Mouse (Mus musculus): ENCODE measurements around the gene Taar2.

DNA sequence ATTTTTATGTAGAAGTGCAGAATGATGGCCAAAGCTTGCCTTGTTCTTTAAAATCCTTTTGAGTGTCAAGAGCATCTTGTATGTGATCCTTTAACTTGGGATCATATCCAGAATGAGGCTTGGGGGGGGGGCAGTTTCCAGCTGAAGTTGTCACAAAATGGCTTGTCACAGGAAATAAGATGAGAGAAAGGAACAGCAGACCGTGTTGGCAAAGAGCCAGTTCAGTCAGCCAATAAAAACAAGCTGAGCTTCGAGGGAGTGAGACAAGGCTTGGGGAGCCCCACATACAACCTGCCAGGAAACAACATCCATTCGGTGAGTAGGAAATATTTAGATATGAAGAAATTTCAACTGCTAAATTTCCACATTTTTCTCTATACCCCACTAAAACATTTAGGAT is 25.1 kb downstream of the Taar2 start:
- no peak for TF ChIP-seq POLR2A (IDR thresholded peaks at IDR 0.05; ENCODE audit: low read depth, low read length)
- no peak for TF ChIP-seq CTCF (IDR thresholded peaks at IDR 0.05; ENCODE audit: borderline replicate concordance, insufficient read depth, low read length)
